Mouse (Mus musculus): ENCODE results near the gene Gpr155. TPM values are rescaled to one million over a fixed set of nuclear protein-coding genes. Genes with fewer than 3 reads are reported as not detected.
A peak's percentile ranks its signal among the peaks of the same experiment; 100 is the strongest.

Gpr155 gene
- polyA plus RNA-seq (2015; fragmentation: Nextera tagmentation; extraction: Ambion mirVana), result 6.2 and 6.7 TPM in 2 replicates

DNA sequence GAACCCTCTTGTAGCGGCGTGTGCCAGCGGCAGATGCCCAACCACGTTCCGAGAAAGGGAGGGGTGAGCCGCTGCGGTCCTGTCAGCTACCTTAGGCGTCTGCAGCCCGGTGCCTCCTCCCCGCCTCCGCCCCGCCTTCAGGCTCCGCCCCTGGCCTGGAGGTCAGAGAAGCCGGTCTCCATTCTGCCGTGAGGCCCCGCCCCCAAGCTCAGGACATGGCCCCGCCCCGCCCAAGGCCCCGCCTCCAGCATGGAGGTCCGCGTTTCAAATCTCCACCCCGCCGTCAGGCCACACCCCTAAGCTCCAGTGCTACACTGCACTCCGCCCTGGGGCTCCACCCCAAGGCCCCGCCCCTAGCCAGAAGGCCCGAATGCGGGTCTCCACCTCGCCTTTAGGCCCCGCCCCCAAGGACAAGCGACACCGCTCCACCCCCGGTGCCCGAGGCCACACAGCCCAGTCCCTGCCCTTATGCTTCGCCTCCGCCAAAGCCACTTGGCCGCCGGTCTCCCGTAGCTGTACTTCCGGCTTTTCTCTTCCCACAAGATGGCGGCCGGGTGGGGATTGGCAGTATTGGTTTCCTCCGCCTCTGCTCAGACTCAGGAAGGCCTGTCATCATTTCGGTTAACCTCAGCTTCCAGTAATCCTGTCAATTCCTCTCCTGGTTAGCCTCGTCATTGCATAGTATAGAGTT lies at the start of gene Gpr155:
Gene Gpr155 (minus strand): TSS at position 217 of the 691 bp plus-strand sequence.
- under 1% methylated on average over 40 of the region's 44 CpGs for WGBS
- Histone ChIP-seq H3K4me2 (ENCODE audit: low read depth, low read length) (peak within 1 kb of the TSS; percentile 75), H3K4me3 (ENCODE audit: low read length) (peak within 1 kb of the TSS; percentile 66), H3K9me3 (replicated peaks; ENCODE audit: control insufficient read depth, low read length) (no peaks in the 10 kb centered on the region), H3K27ac (ENCODE audit: low read length) (peak within 1 kb of the TSS; percentile 64), H3K4me1 (ENCODE audit: control insufficient read depth, insufficient read depth, low read length) (peaks cover 6% of the 10 kb centered on the region; the same call in 1 of the 2 replicates), H3K36me3 (ENCODE audit: control insufficient read depth, insufficient read depth) (no peaks in the 10 kb centered on the region), H3K27me3 (ENCODE audit: control insufficient read depth, insufficient read depth, low read length) (no peaks in the 10 kb centered on the region), H3K9ac (ENCODE audit: low read length) (peak within 1 kb of the TSS; percentile 69)
- peak; percentile 99 for ATAC-seq (replicated peaks; ENCODE audit: extremely low read depth, insufficient read depth, low FRiP score)

DNA sequence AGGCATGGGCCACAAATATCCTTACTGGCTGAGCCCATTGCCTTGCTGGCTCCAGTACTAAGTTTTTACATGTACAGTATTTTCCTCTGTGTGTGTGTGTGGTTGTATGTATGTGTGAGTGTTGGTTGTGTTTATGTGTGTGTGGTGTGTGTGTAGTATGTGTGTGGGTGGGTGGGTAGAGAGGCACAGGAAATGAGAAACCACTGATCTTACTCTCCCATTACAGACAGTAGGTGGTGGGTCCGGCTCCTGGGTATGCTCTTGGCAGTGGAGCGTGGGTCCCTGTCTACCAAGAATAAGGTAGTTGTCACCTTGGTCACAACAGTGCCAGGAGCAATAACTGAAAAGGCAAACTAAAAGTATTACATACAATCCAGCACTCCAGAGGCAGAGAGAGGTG lies 49.5 kb upstream of the Gpr155 start:
- no peaks in the 10 kb centered on the region for H3K27me3 ChIP-seq (ENCODE audit: control insufficient read depth, insufficient read depth, low read length)
- ATAC-seq (replicated peaks; ENCODE audit: extremely low read depth, insufficient read depth, low FRiP score), result no peak
- peaks cover 2% of the 10 kb centered on the region; the same call in 1 of the 2 replicates for H3K4me1 ChIP-seq (ENCODE audit: control insufficient read depth, insufficient read depth, low read length)
- H3K36me3 ChIP-seq (ENCODE audit: control insufficient read depth, insufficient read depth), result peaks cover 31% of the 10 kb centered on the region
- no peaks in the 10 kb centered on the region for H3K9me3 ChIP-seq (replicated peaks; ENCODE audit: control insufficient read depth, low read length)
- no peak overlapping the region for H3K4me3 ChIP-seq (ENCODE audit: low read length)
- 92% methylated on average over 2 of the region's 2 CpGs for WGBS
- no peak overlapping the region for H3K4me2 ChIP-seq (ENCODE audit: low read depth, low read length)
- no peak overlapping the region for H3K27ac ChIP-seq (ENCODE audit: low read length)
- no peak overlapping the region for H3K9ac ChIP-seq (ENCODE audit: low read length)

DNA sequence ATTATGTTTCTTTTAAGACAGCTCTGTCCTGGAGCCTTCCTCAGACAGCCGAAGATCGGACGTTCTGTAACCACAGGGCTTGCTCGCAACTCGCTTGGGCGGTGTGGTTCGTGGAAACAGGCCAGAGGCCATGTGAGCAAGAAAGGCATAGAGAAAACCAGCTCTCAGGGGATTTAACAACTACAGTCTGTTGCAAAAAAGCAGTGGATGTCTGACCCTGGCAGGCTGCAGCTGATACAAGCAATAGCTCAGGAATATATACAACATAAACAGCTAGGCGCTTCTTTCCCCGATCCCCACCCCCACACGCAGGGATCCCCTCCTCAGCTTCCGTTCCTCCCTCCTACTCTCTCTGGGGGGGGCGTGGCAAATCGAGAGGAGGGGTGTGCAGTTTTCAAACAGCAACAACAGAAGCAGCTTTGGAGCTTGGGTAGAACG lies 45.6 kb upstream of the Gpr155 start:
- Histone ChIP-seq H3K4me2 (ENCODE audit: low read depth, low read length) (peak overlapping the region; percentile 57), H3K27me3 (ENCODE audit: control insufficient read depth, insufficient read depth, low read length) (no peaks in the 10 kb centered on the region), H3K27ac (ENCODE audit: low read length) (peak overlapping the region; percentile 46), H3K36me3 (ENCODE audit: control insufficient read depth, insufficient read depth) (peaks cover 18% of the 10 kb centered on the region; the same call in 1 of the 2 replicates), H3K4me3 (ENCODE audit: low read length) (peak overlapping the region; percentile 36), H3K4me1 (ENCODE audit: control insufficient read depth, insufficient read depth, low read length) (peaks cover 2% of the 10 kb centered on the region; the same call in 1 of the 2 replicates), H3K9ac (ENCODE audit: low read length) (peak overlapping the region; percentile 60), H3K9me3 (replicated peaks; ENCODE audit: control insufficient read depth, low read length) (no peaks in the 10 kb centered on the region)
- ATAC-seq (replicated peaks; ENCODE audit: extremely low read depth, insufficient read depth, low FRiP score), result no peak
- WGBS, result 29% methylated on average over 14 of the region's 14 CpGs

DNA sequence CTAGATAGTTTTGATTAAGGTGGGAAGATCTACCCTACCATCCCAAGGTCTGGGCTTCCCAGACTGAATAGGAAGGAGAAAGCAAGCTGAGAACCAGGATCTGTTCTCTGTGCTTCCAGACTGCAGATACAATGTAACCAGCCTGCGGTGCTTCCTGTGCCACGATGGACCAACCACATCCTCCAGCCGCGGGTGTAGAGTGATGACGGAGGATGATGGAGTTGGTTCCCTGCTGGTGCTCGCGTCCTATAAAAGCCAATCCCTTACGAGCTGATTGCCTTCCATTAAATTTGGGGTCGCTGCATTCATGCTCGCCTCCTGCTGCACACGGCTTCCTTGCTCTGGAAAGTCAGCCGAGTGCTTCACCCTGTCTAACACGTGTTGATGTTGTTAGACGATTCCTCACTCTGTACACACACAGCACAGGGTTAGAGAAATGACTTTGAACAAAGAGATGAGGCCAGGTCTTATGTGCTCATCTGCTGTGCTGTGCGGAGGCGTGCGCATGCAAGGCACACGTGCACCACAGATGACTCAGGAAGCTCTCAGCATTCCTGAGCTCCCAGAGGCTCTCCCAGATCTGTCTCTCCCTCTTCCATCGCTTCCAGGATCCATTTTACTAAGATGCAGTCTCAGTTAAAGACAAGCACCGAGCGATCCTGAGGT lies 42.6 kb upstream of the Gpr155 start:
- Histone ChIP-seq H3K9me3 (replicated peaks; ENCODE audit: control insufficient read depth, low read length) (no peaks in the 10 kb centered on the region), H3K36me3 (ENCODE audit: control insufficient read depth, insufficient read depth) (peaks cover 11% of the 10 kb centered on the region; the same call in 1 of the 2 replicates), H3K4me2 (ENCODE audit: low read depth, low read length) (no peak overlapping the region), H3K4me1 (ENCODE audit: control insufficient read depth, insufficient read depth, low read length) (peaks cover 2% of the 10 kb centered on the region; the same call in 1 of the 2 replicates), H3K4me3 (ENCODE audit: low read length) (no peak overlapping the region), H3K9ac (ENCODE audit: low read length) (no peak overlapping the region), H3K27me3 (ENCODE audit: control insufficient read depth, insufficient read depth, low read length) (no peaks in the 10 kb centered on the region), H3K27ac (ENCODE audit: low read length) (no peak overlapping the region)
- ATAC-seq (replicated peaks; ENCODE audit: extremely low read depth, insufficient read depth, low FRiP score), result 0 out of 2 replicates have a peak, but pooled peaks have one; percentile 32
- 54% methylated on average over 21 of the region's 21 CpGs for WGBS

DNA sequence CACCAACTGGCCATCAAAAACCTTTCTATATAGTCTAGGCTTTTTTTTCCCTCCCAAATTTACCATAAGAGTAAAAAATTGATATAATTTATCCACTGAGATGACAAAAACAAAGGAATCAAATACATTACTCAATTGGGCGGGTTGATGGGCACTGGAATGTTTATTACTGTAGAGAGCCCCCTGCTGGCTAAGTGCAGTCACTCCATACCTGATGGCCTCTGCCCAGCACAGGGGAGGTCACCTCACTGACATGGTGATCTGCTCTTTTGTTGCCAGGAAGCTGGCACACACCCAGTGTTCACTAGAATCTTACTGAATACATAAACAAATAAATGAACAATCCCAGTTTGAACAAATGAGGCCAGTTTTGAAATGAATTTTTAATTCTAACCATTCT lies 40.9 kb upstream of the Gpr155 start:
- no peak overlapping the region for H3K9ac ChIP-seq (ENCODE audit: low read length)
- H3K9me3 ChIP-seq (replicated peaks; ENCODE audit: control insufficient read depth, low read length), result no peaks in the 10 kb centered on the region
- 26% methylated on average over 1 of the region's 1 CpGs for WGBS

DNA sequence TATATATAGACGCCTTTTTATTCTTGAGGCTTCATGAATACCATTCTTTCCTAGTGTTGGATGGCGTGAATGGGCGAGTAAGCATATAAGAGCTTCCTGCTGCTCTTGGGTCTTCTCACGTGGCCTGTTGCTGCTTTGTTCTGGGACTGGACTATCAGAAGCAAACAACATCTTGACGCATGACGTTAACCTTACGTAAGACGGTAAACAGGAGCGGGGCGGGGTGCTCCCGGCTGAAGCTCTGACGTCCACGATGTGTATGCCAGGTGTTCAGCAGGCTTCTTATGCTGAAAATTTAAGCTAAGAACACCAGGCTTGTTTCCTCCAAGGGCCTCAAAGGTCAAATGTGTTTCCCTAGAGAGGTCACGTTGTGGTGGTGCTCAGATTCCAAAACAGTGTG lies 39.5 kb upstream of the Gpr155 start:
- no peak for ATAC-seq (replicated peaks; ENCODE audit: extremely low read depth, insufficient read depth, low FRiP score)
- 75% methylated on average over 14 of the region's 14 CpGs for WGBS
- H3K27ac ChIP-seq (ENCODE audit: low read length), result no peak overlapping the region

More for the DNA sequence above, 40.9 kb upstream of the Gpr155 start:
- Histone ChIP-seq H3K36me3 (ENCODE audit: control insufficient read depth, insufficient read depth) (no peaks in the 10 kb centered on the region), H3K27me3 (ENCODE audit: control insufficient read depth, insufficient read depth, low read length) (no peaks in the 10 kb centered on the region), H3K27ac (ENCODE audit: low read length) (no peak overlapping the region), H3K4me3 (ENCODE audit: low read length) (no peak overlapping the region), H3K4me2 (ENCODE audit: low read depth, low read length) (no peak overlapping the region), H3K4me1 (ENCODE audit: control insufficient read depth, insufficient read depth, low read length) (peaks cover 2% of the 10 kb centered on the region; the same call in 1 of the 2 replicates)
- no peak for ATAC-seq (replicated peaks; ENCODE audit: extremely low read depth, insufficient read depth, low FRiP score)

DNA sequence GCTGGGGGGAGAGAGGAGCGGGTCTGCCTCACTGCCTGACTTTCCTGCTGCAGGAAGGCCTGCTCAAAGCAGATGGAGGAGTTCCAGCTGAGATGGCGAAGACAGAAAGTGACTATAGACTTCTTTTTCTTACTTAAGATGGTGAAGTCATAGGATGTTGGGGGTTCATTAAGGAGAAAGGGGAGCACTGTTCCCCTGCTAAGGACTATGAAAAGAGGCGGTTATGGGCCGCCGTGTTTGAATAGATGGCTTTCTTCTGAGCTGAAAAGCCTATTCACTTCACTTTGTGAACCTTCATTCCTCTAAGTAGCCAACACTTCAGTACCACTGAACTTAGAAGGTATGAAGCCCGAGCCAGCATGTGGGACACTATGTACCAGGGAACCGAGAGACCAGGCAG lies 33.4 kb upstream of the Gpr155 start:
- H3K36me3 ChIP-seq (ENCODE audit: control insufficient read depth, insufficient read depth), result no peaks in the 10 kb centered on the region
- H3K4me3 ChIP-seq (ENCODE audit: low read length), result no peak overlapping the region
- H3K4me2 ChIP-seq (ENCODE audit: low read depth, low read length), result no peak overlapping the region
- no peaks in the 10 kb centered on the region for H3K4me1 ChIP-seq (ENCODE audit: control insufficient read depth, insufficient read depth, low read length)
- no peaks in the 10 kb centered on the region for H3K27me3 ChIP-seq (ENCODE audit: control insufficient read depth, insufficient read depth, low read length)
- H3K9me3 ChIP-seq (replicated peaks; ENCODE audit: control insufficient read depth, low read length), result no peaks in the 10 kb centered on the region
- H3K9ac ChIP-seq (ENCODE audit: low read length), result no peak overlapping the region
- WGBS, result 75% methylated on average over 7 of the region's 7 CpGs
- H3K27ac ChIP-seq (ENCODE audit: low read length), result no peak overlapping the region
- no peak for ATAC-seq (replicated peaks; ENCODE audit: extremely low read depth, insufficient read depth, low FRiP score)

More for the DNA sequence above, 39.5 kb upstream of the Gpr155 start:
- no peaks in the 10 kb centered on the region for H3K27me3 ChIP-seq (ENCODE audit: control insufficient read depth, insufficient read depth, low read length)
- no peaks in the 10 kb centered on the region for H3K36me3 ChIP-seq (ENCODE audit: control insufficient read depth, insufficient read depth)
- no peaks in the 10 kb centered on the region for H3K4me1 ChIP-seq (ENCODE audit: control insufficient read depth, insufficient read depth, low read length)
- H3K9me3 ChIP-seq (replicated peaks; ENCODE audit: control insufficient read depth, low read length), result no peaks in the 10 kb centered on the region
- H3K4me2 ChIP-seq (ENCODE audit: low read depth, low read length), result no peak overlapping the region
- H3K9ac ChIP-seq (ENCODE audit: low read length), result no peak overlapping the region
- no peak overlapping the region for H3K4me3 ChIP-seq (ENCODE audit: low read length)

DNA sequence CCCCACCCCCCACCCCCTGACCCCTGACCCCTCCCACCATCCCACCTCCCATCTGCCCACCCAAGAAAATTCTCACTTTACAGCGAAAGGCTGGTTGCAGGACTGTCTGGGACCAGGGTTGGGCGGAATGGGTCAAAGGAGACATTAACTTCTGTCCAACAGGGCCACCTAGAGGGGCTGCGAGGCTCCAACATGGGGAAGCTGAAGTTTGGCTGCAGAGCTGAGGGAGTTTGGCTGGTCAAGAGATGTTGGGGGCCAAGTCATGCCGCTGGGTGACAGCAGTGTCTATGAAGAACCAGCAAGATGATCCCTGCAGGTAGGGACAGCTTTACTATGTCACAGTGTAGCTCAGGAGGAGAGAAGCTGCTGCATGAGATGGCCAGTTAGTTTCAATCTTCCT lies 32.9 kb upstream of the Gpr155 start:
- H3K27ac ChIP-seq (ENCODE audit: low read length), result no peak overlapping the region
- no peak overlapping the region for H3K4me3 ChIP-seq (ENCODE audit: low read length)
- WGBS, result 35% methylated on average over 4 of the region's 4 CpGs
- no peak for ATAC-seq (replicated peaks; ENCODE audit: extremely low read depth, insufficient read depth, low FRiP score)
- no peaks in the 10 kb centered on the region for H3K27me3 ChIP-seq (ENCODE audit: control insufficient read depth, insufficient read depth, low read length)
- no peaks in the 10 kb centered on the region for H3K36me3 ChIP-seq (ENCODE audit: control insufficient read depth, insufficient read depth)
- no peaks in the 10 kb centered on the region for H3K4me1 ChIP-seq (ENCODE audit: control insufficient read depth, insufficient read depth, low read length)
- no peak overlapping the region for H3K4me2 ChIP-seq (ENCODE audit: low read depth, low read length)
- H3K9me3 ChIP-seq (replicated peaks; ENCODE audit: control insufficient read depth, low read length), result no peaks in the 10 kb centered on the region
- no peak overlapping the region for H3K9ac ChIP-seq (ENCODE audit: low read length)

DNA sequence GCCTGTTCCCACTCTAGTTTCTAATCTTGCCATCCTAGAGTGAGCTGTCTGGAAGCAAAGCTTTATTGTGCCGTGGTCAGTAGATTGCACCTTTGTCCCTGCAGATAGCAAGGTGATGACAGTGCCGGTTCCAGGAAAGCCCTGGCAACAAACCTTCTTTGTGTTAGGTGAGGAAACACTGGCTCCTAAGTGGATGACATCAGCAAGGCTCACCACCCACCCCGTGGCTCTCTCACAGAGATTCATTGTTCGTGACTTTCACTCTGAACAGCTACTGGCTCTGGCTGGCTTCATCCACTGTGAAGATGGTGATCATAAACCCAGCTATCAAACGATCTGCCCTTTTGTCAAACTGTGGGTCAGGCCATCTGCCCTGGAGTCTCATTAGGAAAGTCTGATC lies 29.5 kb upstream of the Gpr155 start:
- no peak overlapping the region for H3K4me3 ChIP-seq (ENCODE audit: low read length)
- no peak overlapping the region for H3K4me2 ChIP-seq (ENCODE audit: low read depth, low read length)
- H3K27ac ChIP-seq (ENCODE audit: low read length), result no peak overlapping the region
- no peaks in the 10 kb centered on the region for H3K36me3 ChIP-seq (ENCODE audit: control insufficient read depth, insufficient read depth)
- H3K4me1 ChIP-seq (ENCODE audit: control insufficient read depth, insufficient read depth, low read length), result no peaks in the 10 kb centered on the region
- no peak for ATAC-seq (replicated peaks; ENCODE audit: extremely low read depth, insufficient read depth, low FRiP score)
- H3K27me3 ChIP-seq (ENCODE audit: control insufficient read depth, insufficient read depth, low read length), result no peaks in the 10 kb centered on the region
- no peaks in the 10 kb centered on the region for H3K9me3 ChIP-seq (replicated peaks; ENCODE audit: control insufficient read depth, low read length)
- no peak overlapping the region for H3K9ac ChIP-seq (ENCODE audit: low read length)
- 31% methylated on average over 5 of the region's 5 CpGs for WGBS

Measured in heart, embryonic 16.5 days (tissue).